Mouse (Mus musculus) CH12.LX (cell line): ENCODE results near the gene P3h3. TPM values are rescaled to one million over a fixed set of nuclear protein-coding genes. Genes with fewer than 3 reads are reported as not detected.
"Not testable (repeated sequence)": the region's sequence is repeated elsewhere in the genome, so short reads cannot be mapped to it uniquely, and the experiment has no call there.

Experiments
- DNase-seq: peaks from one replicate; pipeline ENCODE4 v3.0.0-alpha.2; 2013; ENCODE audit errors: extremely low read depth
- H3K27ac ChIP-seq: 2 replicates; pipeline ENCODE4 v1.5.1; 2012; ENCODE audit warnings: low read depth, mild to moderate bottlenecking, control low read depth, moderate library complexity; ENCODE audit not compliant: insufficient read depth
- H3K27me3 ChIP-seq: replicated peaks from 2 replicates; pipeline ENCODE3; 2012; ENCODE audit warnings: inconsistent platforms
- H3K36me3 ChIP-seq, 2 experiments: replicated peaks in 1 of 2; 2 replicates each; pipeline versions ENCODE3 to v1.6.1; 2012; ENCODE audit warnings: inconsistent platforms in 1 of 2, low read length in 1 of 2, mild to moderate bottlenecking in 1 of 2, mixed read lengths in 1 of 2, moderate library complexity in 1 of 2; ENCODE audit not compliant: control insufficient read depth in 1 of 2, insufficient read depth in 1 of 2
- H3K4me1 ChIP-seq, 2 experiments: 2 replicates each; pipeline ENCODE4 v1.6.1; 2012; ENCODE audit warnings: inconsistent platforms in 1 of 2, moderate library complexity in 1 of 2; ENCODE audit not compliant: insufficient read depth in 2 of 2, control insufficient read depth in 1 of 2
- H3K4me2 ChIP-seq: 2 replicates; pipeline ENCODE4 v1.6.1; 2012; ENCODE audit warnings: low read depth, mild to moderate bottlenecking, control low read depth; ENCODE audit not compliant: poor library complexity, insufficient read depth, severe bottlenecking
- H3K4me3 ChIP-seq, 3 experiments: fragments of 150-350 bp in 1 of 3; sonication (generic) in 1 of 3; replicated peaks in 1 of 3; 2 replicates each; pipeline versions ENCODE3 to v1.5.1; 2011 to 2012; ENCODE audit warnings: low read depth in 2 of 3, low read length in 2 of 3, mild to moderate bottlenecking in 2 of 3, moderate library complexity in 2 of 3, control low read depth in 1 of 3, improper control_type of control experiment in 1 of 3, inconsistent platforms in 1 of 3, mixed read lengths in 1 of 3; ENCODE audit not compliant: poor library complexity in 1 of 3
- H3K79me2 ChIP-seq: replicated peaks from 2 replicates; pipeline ENCODE4 v1.6.1; 2012; ENCODE audit warnings: mild to moderate bottlenecking, moderate library complexity; ENCODE audit not compliant: control insufficient read depth, poor library complexity, insufficient read depth, severe bottlenecking; ENCODE audit errors: extremely low read depth
- H3K9ac ChIP-seq: 2 replicates; pipeline ENCODE4 v1.6.1; 2012; ENCODE audit warnings: low read depth, mild to moderate bottlenecking, control low read depth, moderate library complexity; ENCODE audit not compliant: insufficient read depth
- H3K9me3 ChIP-seq: replicated peaks from 2 replicates; pipeline ENCODE3; 2012; ENCODE audit warnings: low read length, inconsistent platforms, mixed read lengths
- BHLHE40 ChIP-seq: IDR thresholded peaks from 2 replicates; pipeline ENCODE4 v1.6.1; 2011; ENCODE audit warnings: mild to moderate bottlenecking, low read depth, low read length, improper control_type of control experiment
- CHD1 ChIP-seq: IDR thresholded peaks from 2 replicates; pipeline ENCODE4 v1.6.1; 2012; ENCODE audit warnings: low read depth, low read length, improper control_type of control experiment, inconsistent platforms
- CHD2 ChIP-seq: IDR thresholded peaks from 2 replicates; pipeline ENCODE4 v1.6.1; 2011; ENCODE audit warnings: low read length, improper control_type of control experiment
- E2F4 ChIP-seq: IDR thresholded peaks from 2 replicates; pipeline ENCODE4 v1.6.1; 2011; ENCODE audit warnings: low read depth, low read length, improper control_type of control experiment; ENCODE audit not compliant: insufficient replicate concordance
- ELF1 ChIP-seq: IDR thresholded peaks from 2 replicates; pipeline ENCODE4 v1.6.1; 2014; ENCODE audit warnings: low read depth, mild to moderate bottlenecking, inconsistent platforms, low read length, improper control_type of control experiment
- EP300 ChIP-seq: IDR thresholded peaks from 2 replicates; pipeline ENCODE4 v1.6.1; 2011; ENCODE audit warnings: low read length, improper control_type of control experiment
- GABPA ChIP-seq: IDR thresholded peaks from 2 replicates; pipeline ENCODE4 v1.6.1; 2012; ENCODE audit warnings: low read depth, low read length, improper control_type of control experiment, inconsistent platforms; ENCODE audit not compliant: insufficient replicate concordance
- HCFC1 ChIP-seq: IDR thresholded peaks from 2 replicates; pipeline ENCODE4 v1.6.1; 2012; ENCODE audit warnings: low read depth, mild to moderate bottlenecking, inconsistent platforms, low read length, improper control_type of control experiment
- IRF4 ChIP-seq: IDR thresholded peaks from 2 replicates; pipeline ENCODE4 v1.6.1; 2014; ENCODE audit warnings: low read depth, mild to moderate bottlenecking, inconsistent platforms, low read length, improper control_type of control experiment
- JUN ChIP-seq: IDR thresholded peaks from 2 replicates; pipeline ENCODE4 v1.6.1; 2011; ENCODE audit warnings: low read depth, mild to moderate bottlenecking, low read length, improper control_type of control experiment, moderate library complexity; ENCODE audit not compliant: insufficient read depth
- KAT2A ChIP-seq: IDR thresholded peaks from 2 replicates; pipeline ENCODE4 v1.6.1; 2012; ENCODE audit warnings: low read length, improper control_type of control experiment, inconsistent platforms; ENCODE audit not compliant: insufficient replicate concordance
- MAX ChIP-seq: IDR thresholded peaks from 2 replicates; pipeline ENCODE4 v1.6.1; 2011; ENCODE audit warnings: low read length, improper control_type of control experiment
- MAZ ChIP-seq: IDR thresholded peaks from 2 replicates; pipeline ENCODE4 v1.6.1; 2012; ENCODE audit warnings: low read depth, mild to moderate bottlenecking, inconsistent platforms, low read length, improper control_type of control experiment, moderate library complexity
- MEF2A ChIP-seq: IDR thresholded peaks from 2 replicates; pipeline ENCODE4 v1.6.1; 2014; ENCODE audit warnings: low read depth, mild to moderate bottlenecking, inconsistent platforms, low read length, improper control_type of control experiment, borderline replicate concordance
- MXI1 ChIP-seq: IDR thresholded peaks from 2 replicates; pipeline ENCODE4 v1.6.1; 2011; ENCODE audit warnings: mild to moderate bottlenecking, low read depth, low read length, improper control_type of control experiment
- NELFE ChIP-seq: IDR thresholded peaks from 2 replicates; pipeline ENCODE4 v1.6.1; 2011; ENCODE audit warnings: low read depth, low read length, improper control_type of control experiment
- NRF1 ChIP-seq: IDR thresholded peaks from 2 replicates; pipeline ENCODE4 v1.6.1; 2014; ENCODE audit warnings: low read depth, mild to moderate bottlenecking, inconsistent platforms, low read length, improper control_type of control experiment, moderate library complexity
- PAX5 ChIP-seq: IDR thresholded peaks from 2 replicates; pipeline ENCODE4 v1.6.1; 2012; ENCODE audit warnings: low read length, inconsistent platforms, mixed read lengths
- POLR2A ChIP-seq: IDR thresholded peaks from 2 replicates; pipeline ENCODE4 v1.6.1; 2011; ENCODE audit warnings: low read depth, mild to moderate bottlenecking, improper control_type of control experiment, low read length
- POLR2AphosphoS2 ChIP-seq: IDR thresholded peaks from 2 replicates; pipeline ENCODE4 v1.6.1; 2011; ENCODE audit warnings: low read depth, low read length, improper control_type of control experiment
- RAD21 ChIP-seq: IDR thresholded peaks from 2 replicates; pipeline ENCODE4 v1.6.1; 2011; ENCODE audit warnings: low read depth, mild to moderate bottlenecking, low read length, improper control_type of control experiment, moderate library complexity
- SIN3A ChIP-seq: IDR thresholded peaks from 2 replicates; pipeline ENCODE4 v1.6.1; 2012; ENCODE audit warnings: low read length, improper control_type of control experiment, inconsistent platforms
- TBP ChIP-seq: conservative IDR thresholded peaks from 2 replicates; pipeline ENCODE4 v1.6.1; 2011; ENCODE audit warnings: low read depth, low read length, improper control_type of control experiment
- TCF12 ChIP-seq: IDR thresholded peaks from 2 replicates; pipeline ENCODE4 v1.6.1; 2014; ENCODE audit warnings: low read depth, mild to moderate bottlenecking, inconsistent platforms, low read length, improper control_type of control experiment
- UBTF ChIP-seq: IDR thresholded peaks from 2 replicates; pipeline ENCODE4 v1.6.1; 2012; ENCODE audit warnings: low read depth, mild to moderate bottlenecking, inconsistent platforms, low read length, improper control_type of control experiment, moderate library complexity
- ZC3H11A ChIP-seq: IDR thresholded peaks from 2 replicates; pipeline ENCODE4 v1.6.1; 2012; ENCODE audit warnings: low read depth, mild to moderate bottlenecking, inconsistent platforms, low read length, improper control_type of control experiment
- ZMIZ1 ChIP-seq: IDR thresholded peaks from 2 replicates; pipeline ENCODE4 v1.6.1; 2012; ENCODE audit warnings: low read depth, mild to moderate bottlenecking, inconsistent platforms, low read length, improper control_type of control experiment
- ZNF384 ChIP-seq: IDR thresholded peaks from 2 replicates; pipeline ENCODE4 v1.6.1; 2012; ENCODE audit warnings: low read depth, low read length, improper control_type of control experiment, inconsistent platforms
- dilution Hi-C: fragments of 300-500 bp; cut with MboI; formaldehyde crosslinking; loops from 2 replicates; pipeline ENCODE4 v1.14.3; 2020; ENCODE audit warnings: low sequenced_read_pairs; ENCODE audit not compliant: extremely low pct_unique_long_range_greater_than_20kb, extremely low pct_ligation_motif_present
- in situ Hi-C: fragments of 300-500 bp; cut with MboI; formaldehyde crosslinking; loops from 3 replicates; pipeline ENCODE4 v1.14.3; 2019; ENCODE audit warnings: low sequenced_read_pairs, low pct_ligation_motif_present, low pct_unique_long_range_greater_than_20kb, mixed read lengths
- polyA plus RNA-seq: library from polyadenylated mRNA; unstranded; fragments of >175 nt; gene quantifications from 2 replicates; pipeline ENCODE4 v1.2.1, GENCODE M21; 2012; ENCODE audit warnings: low read depth; ENCODE audit not compliant: insufficient read length
- total RNA-seq, 2 experiments: library from RNA; depleted of rRNA; stranded (reverse); fragments of 300-350 nt in 1 of 2; fragments of >200 nt in 1 of 2; gene quantifications; 2 replicates each; pipeline ENCODE4 v1.2.3; 2012 to 2014

P3h3 gene
- total and polyA plus RNA-seq, 3 experiments = 0.31 to 0.34 TPM; not detected in 1

GRCm38 (mm10) chr6:124831199-124831598, 26.4 kb downstream of the P3h3 start:
- in situ Hi-C loops, dilution Hi-C loops, H3K27ac ChIP-seq, H3K9ac ChIP-seq, H3K4me2 ChIP-seq, DNase-seq, H3K9me3 ChIP-seq, H3K27me3 ChIP-seq: not testable (repeated sequence)
- Histone ChIP-seq H3K79me2 (peaks cover 30% of the 10 kb centered on the region), H3K4me1 (peaks cover 3 to 58% of the 10 kb centered on the region in 2 experiments), H3K36me3 (peaks cover 38 to 65% of the 10 kb centered on the region in 2 experiments), H3K4me3 (peak overlapping the region in 1 of 3 experiments; percentile 19)

DNA sequence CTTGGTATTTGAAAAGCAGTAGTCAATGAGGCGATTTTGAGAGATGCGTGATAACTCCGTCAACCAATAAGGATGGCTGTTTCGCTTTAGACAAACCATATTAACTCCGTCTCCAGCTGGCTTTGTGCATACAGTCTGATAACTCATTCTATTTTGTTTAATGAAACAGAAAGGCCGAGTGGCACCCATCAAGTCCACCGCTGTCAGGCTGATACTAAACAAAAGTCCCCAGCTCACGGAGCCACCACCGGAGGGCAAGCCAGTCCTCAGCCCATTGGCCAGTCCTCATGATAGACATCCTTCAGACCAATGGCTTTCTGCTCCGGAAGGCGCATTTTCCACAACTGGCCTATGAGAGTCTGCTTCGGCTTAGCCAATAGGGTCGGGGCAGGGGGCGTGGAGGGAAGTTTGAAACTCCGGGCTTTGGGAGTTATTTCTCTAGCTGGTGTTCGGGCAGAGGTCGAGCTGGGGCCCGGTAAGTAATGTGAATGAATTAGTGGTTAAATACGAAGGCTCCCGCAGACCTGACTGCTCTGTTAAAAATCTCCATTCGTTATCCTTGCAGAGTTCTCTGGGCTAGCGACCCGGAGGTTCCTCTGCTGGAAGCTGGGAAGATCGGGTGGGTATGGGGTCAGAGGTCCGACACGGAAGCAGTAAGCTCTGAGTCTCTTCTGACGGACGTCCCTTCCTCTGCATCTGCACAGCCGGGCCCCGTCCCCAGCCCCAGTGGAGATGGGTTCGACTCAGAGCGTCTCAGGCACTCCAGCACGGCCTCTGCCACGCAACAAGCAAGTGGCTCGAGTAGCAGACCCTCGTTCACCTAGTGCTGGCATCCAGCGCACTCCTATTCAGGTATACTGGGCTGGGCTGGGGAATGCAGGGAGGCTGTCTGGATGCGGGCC, 27.5 kb downstream of the P3h3 start:
- peak overlapping the region; percentile 81 for H3K27ac ChIP-seq
- dilution Hi-C loops (no loop called here), in situ Hi-C loops (no loop called here)
- peaks cover 45 to 65% of the 10 kb centered on the region in 2 experiments for H3K36me3 ChIP-seq
- peaks cover 32% of the 10 kb centered on the region for H3K79me2 ChIP-seq
- peak overlapping the region; percentile 53 for H3K4me2 ChIP-seq
- H3K4me3 ChIP-seq = peak overlapping the region; percentile 76 to 94 (median 85)
- TF ChIP-seq ZNF384 (no peak), SIN3A (peak; percentile 98), JUN (no peak), CHD2 (peak; percentile 94), NELFE (peak; percentile 85), PAX5 (no peak), IRF4 (peak; percentile 37; the same call in 1 of the 2 replicates), MAX (peak; percentile 53; the same call in 1 of the 2 replicates), POLR2AphosphoS2 (peak; percentile 73), UBTF (no peak), HCFC1 (peak; percentile 42), EP300 (no peak), RAD21 (no peak), TBP (0 out of 2 replicates have a peak, but pooled peaks have one; percentile 50), ZMIZ1 (peak; percentile 85), TCF12 (peak; percentile 67; the same call in 1 of the 2 replicates), GABPA (no peak), MAZ (peak; percentile 72; the same call in 1 of the 2 replicates), E2F4 (peak; percentile 97), MXI1 (peak; percentile 63), POLR2A (peak; percentile 82), BHLHE40 (no peak), CHD1 (peak; percentile 92), MEF2A (0 out of 2 replicates have a peak, but pooled peaks have one; percentile 22), ZC3H11A (no peak), KAT2A (peak; percentile 55; the same call in 1 of the 2 replicates), NRF1 (peak; percentile 19; the same call in 1 of the 2 replicates), ELF1 (peak; percentile 77)
- peak overlapping the region; percentile 94 for H3K9ac ChIP-seq
- no peaks in the 10 kb centered on the region for H3K27me3 ChIP-seq
- DNase-seq = peak; percentile 98
- H3K9me3 ChIP-seq = no peaks in the 10 kb centered on the region
- peaks cover 3 to 51% of the 10 kb centered on the region in 2 experiments for H3K4me1 ChIP-seq
